Mouse (Mus musculus) adrenal gland, postnatal 10 days (tissue): ENCODE data around the gene Olfr444. TPM values are rescaled to one million over a fixed set of nuclear protein-coding genes. Genes with fewer than 3 reads are reported as not detected.

Source experiments
- DNase-seq: peaks from one replicate; pipeline ENCODE4 v3.0.0; 2021; ENCODE audit warnings: mixed read lengths
- long read RNA-seq, 2 experiments: library from polyadenylated mRNA; stranded (forward); transcript quantifications; one replicate each; pipeline ENCODE4 v2.0.0; 2021
- total RNA-seq, 2 experiments: library from RNA; stranded (reverse); gene quantifications; 2 replicates each; pipeline ENCODE4 v1.2.3; 2021

Olfr444 gene
- not detected for total RNA-seq
- long read RNA-seq, experiment 1 = 0 reads
- long read RNA-seq, experiment 2 = 0 reads

- no peak for DNase-seq
Observed at GRCm38 (mm10) chr6:42948767-42949166, at the start of gene Olfr444. Olfr444 (plus strand) TSS chr6:42949067.

- DNase-seq = no peak
Observed at GRCm38 (mm10) chr6:42900345-42900744, 48.5 kb upstream of the Olfr444 start.

GRCm38 (mm10) chr6:42908578-42908977 is 40.3 kb upstream of the Olfr444 start, which contains the start of gene Olfr447:
Olfr447 (plus strand) TSS chr6:42908878.
- no peak for DNase-seq

DNA sequence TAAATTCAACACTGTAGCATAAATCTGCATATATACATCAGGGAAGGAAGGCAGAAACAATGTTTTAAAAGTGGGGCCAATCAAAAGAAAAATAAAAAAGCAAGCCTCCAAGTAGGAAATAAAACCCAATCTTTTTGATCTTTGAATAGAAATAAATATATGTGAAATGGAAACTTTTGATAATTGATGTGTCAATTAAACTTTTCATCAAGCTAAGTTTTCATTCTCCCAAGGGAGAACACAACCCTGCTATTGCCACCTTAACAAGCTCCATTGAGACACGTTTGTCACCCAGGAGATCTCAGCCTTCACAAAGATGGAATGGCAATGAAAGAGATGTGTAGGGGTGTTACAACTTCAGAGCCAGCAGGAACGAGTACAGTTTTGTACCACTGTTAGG is 27.8 kb upstream of the Olfr444 start, which contains the start of gene Olfr446:
Olfr446 (plus strand) TSS at position 301 of the 400 bp plus-strand sequence.
- no peak for DNase-seq

- DNase-seq = no peak
Observed at GRCm38 (mm10) chr6:42980377-42980776, 31.5 kb downstream of the Olfr444 start.

Other genes starting within 250 kb of the Olfr444 start
- gene Tcaf1, start 239.0 kb upstream of the Olfr444 start, total RNA-seq = 10 to 100 TPM; 44.3 to 48.2 TPM
- not detected for gene Olfr453, start 209.7 kb upstream of the Olfr444 start, total RNA-seq
- gene Olfr38, start 192.7 kb upstream of the Olfr444 start, total RNA-seq = not detected
- gene Olfr452, start 164.0 kb upstream of the Olfr444 start, total RNA-seq = not detected
- gene Olfr450, start 137.1 kb upstream of the Olfr444 start, total RNA-seq = not detected
- gene Olfr449, start 114.7 kb upstream of the Olfr444 start, total RNA-seq = not detected
- not detected for gene Olfr448, start 58.6 kb upstream of the Olfr444 start, total RNA-seq
- gene Olfr447, start 40.2 kb upstream of the Olfr444 start, total RNA-seq = not detected
- not detected for gene Olfr446, start 27.7 kb upstream of the Olfr444 start, total RNA-seq
- gene Olfr441, start 157.3 kb downstream of the Olfr444 start, total RNA-seq = not detected
- gene Olfr237-ps1, start 197.5 kb downstream of the Olfr444 start, total RNA-seq = not detected
- not detected for gene Olfr437, start 214.2 kb downstream of the Olfr444 start, total RNA-seq
- not detected for gene Olfr13, start 223.1 kb downstream of the Olfr444 start, total RNA-seq
- not detected for gene Olfr435, start 248.1 kb downstream of the Olfr444 start, total RNA-seq